Mouse (Mus musculus): ENCODE measurements around the gene Hook1. TPM values are rescaled to one million over a fixed set of nuclear protein-coding genes. Genes with fewer than 3 reads are reported as not detected.

Gene Hook1
- polyA plus RNA-seq (2012; rRNA removed): 1.5 and 1.9 TPM in 2 replicates

GRCm38 (mm10) chr4:95966928-95967724, at the start of gene Hook1:
Gene Hook1 (plus strand): TSS chr4:95967240.

Other genes with a start within 250 kb of the Hook1 start
- not detected in 2 replicates for gene Cyp2j13, start 110.3 kb downstream of the Hook1 start, polyA plus RNA-seq (2012; rRNA removed)
- gene Cyp2j12, start 173.9 kb downstream of the Hook1 start, polyA plus RNA-seq (2012; rRNA removed): not detected in 2 replicates